Mouse (Mus musculus) lung, embryonic 14.5 days (tissue): ENCODE measurements at regions not wholly inside any gene's neighbourhood (a gene's known extent, or its start where the extent isn't known, plus 50 kb on each side); places are given as distances from the start of the nearest gene placed in this dataset.

Experiments used
- ATAC-seq: fragments of 200-750 bp; cut with Nextera tagmentation; 2 replicates; pipeline ENCODE4 v1.8.0; 2017; ENCODE audit warnings: mild to moderate bottlenecking, moderate TSS enrichment, moderate library complexity; ENCODE audit not compliant: insufficient read depth
- DNase-seq: peaks from one replicate; pipeline ENCODE4 v3.0.0-alpha.2; 2015
- H3K27ac ChIP-seq: fragments of 300-500 bp; sonication (generic); 2 replicates; pipeline ENCODE4 v1.5.1; 2014; ENCODE audit warnings: low read depth, mild to moderate bottlenecking, moderate library complexity
- H3K27me3 ChIP-seq: fragments of 300-500 bp; sonication (generic); 2 replicates; pipeline ENCODE4 v1.6.1; 2014; ENCODE audit warnings: low read length, control low read depth; ENCODE audit not compliant: insufficient read depth
- H3K36me3 ChIP-seq: fragments of 300-500 bp; sonication (generic); 2 replicates; pipeline ENCODE4 v1.6.1; 2014; ENCODE audit warnings: control low read depth; ENCODE audit not compliant: insufficient read depth
- H3K4me1 ChIP-seq: fragments of 300-500 bp; sonication (generic); 2 replicates; pipeline ENCODE4 v1.6.1; 2014; ENCODE audit warnings: antibody characterized with exemption, control low read depth; ENCODE audit not compliant: insufficient read depth
- H3K4me2 ChIP-seq: fragments of 300-500 bp; sonication (generic); 2 replicates; pipeline ENCODE4 v1.6.1; 2014; ENCODE audit warnings: mild to moderate bottlenecking
- H3K4me3 ChIP-seq: fragments of 300-500 bp; sonication (generic); 2 replicates; pipeline ENCODE4 v1.5.1; 2014; ENCODE audit warnings: low read depth, low read length
- H3K9ac ChIP-seq: fragments of 300-500 bp; sonication (generic); 2 replicates; pipeline ENCODE4 v1.6.1; 2014
- H3K9me3 ChIP-seq: fragments of 300-500 bp; sonication (generic); 2 replicates; pipeline ENCODE4 v1.6.1; 2016; ENCODE audit warnings: low read depth, low read length, control low read depth
- CTCF ChIP-seq: IDR thresholded peaks from 2 replicates; pipeline ENCODE4 v1.5.1; 2016; ENCODE audit warnings: antibody characterized with exemption, low read depth
- WGBS: fragments of 180-500 bp; shearing (Covaris S2); extraction: QIAGEN DNeasy Blood & Tissue Kit; methylation state at CpG from one replicate; pipeline ENCODE4 v1.1.7; 2014; 5-methylcytosine and 5-hydroxymethylcytosine counted together

DNA sequence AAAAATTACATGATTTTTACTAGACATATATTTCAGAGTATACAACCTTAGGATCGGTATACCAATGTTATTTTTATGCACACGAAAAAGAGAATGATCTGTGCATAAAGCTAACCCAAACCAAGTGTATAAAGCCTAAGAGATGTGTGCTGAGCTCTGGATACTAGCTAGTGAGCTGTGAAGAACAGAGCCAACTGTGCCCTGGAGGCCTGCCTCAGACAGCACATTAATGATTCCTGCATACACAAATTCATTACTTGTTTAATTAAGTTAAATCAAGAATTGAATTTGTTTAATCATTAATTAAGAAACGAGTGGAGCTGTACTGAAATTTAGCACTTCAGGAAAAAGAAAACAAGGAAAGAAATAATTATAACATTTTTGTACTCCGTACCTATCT, 139.0 kb upstream of the Prkcq start:
- WGBS: 78% methylated on average over 4 of the region's 4 CpGs
- no peak overlapping the region for H3K4me2 ChIP-seq
- no peak overlapping the region for H3K9ac ChIP-seq
- no peak overlapping the region for H3K27ac ChIP-seq
- H3K4me1 ChIP-seq: no peaks in the 10 kb centered on the region
- no peak for TF ChIP-seq CTCF
- no peaks in the 10 kb centered on the region for H3K9me3 ChIP-seq
- H3K36me3 ChIP-seq: no peaks in the 10 kb centered on the region
- H3K4me3 ChIP-seq: no peak overlapping the region
- no peaks in the 10 kb centered on the region for H3K27me3 ChIP-seq
- no peak for DNase-seq
- no peak for ATAC-seq

GRCm38 (mm10) chr2:11034178-11034577, 137.7 kb upstream of the Prkcq start:
- Histone ChIP-seq H3K27ac (no peak overlapping the region), H3K4me1 (no peaks in the 10 kb centered on the region), H3K4me3 (no peak overlapping the region), H3K9ac (no peak overlapping the region), H3K9me3 (no peaks in the 10 kb centered on the region), H3K36me3 (no peaks in the 10 kb centered on the region), H3K4me2 (no peak overlapping the region), H3K27me3 (no peaks in the 10 kb centered on the region)
- TF ChIP-seq CTCF: no peak
- DNase-seq: no peak
- no peak for ATAC-seq
- 70% methylated on average over 1 of the region's 1 CpGs for WGBS

DNA sequence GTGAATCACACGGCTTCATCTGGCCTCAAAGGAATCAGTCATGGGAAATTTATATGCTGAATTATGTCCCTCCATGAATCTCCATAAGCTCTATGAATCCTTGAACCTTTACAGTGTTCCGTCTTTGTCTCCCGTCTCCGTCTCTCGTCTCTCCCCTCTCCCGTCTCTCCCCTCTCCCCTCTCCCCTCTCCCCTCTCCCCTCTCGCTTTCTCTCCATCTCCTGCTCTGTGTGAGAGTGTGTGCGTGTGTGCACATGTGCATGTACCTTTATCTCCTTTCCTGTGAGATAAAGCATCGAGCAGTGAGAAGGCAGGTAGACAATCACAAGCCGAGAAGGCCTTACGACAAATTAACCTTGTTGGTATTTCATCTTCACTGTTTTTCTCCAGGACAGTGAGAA, 134.6 kb upstream of the Prkcq start:
- DNase-seq: no peak
- no peak for TF ChIP-seq CTCF
- 66% methylated on average over 11 of the region's 11 CpGs for WGBS
- no peaks in the 10 kb centered on the region for H3K27me3 ChIP-seq
- no peak overlapping the region for H3K4me3 ChIP-seq
- no peak overlapping the region for H3K9ac ChIP-seq
- no peak overlapping the region for H3K27ac ChIP-seq
- no peaks in the 10 kb centered on the region for H3K36me3 ChIP-seq
- no peaks in the 10 kb centered on the region for H3K4me1 ChIP-seq
- H3K4me2 ChIP-seq: no peak overlapping the region
- no peaks in the 10 kb centered on the region for H3K9me3 ChIP-seq
- ATAC-seq: no peak

DNA sequence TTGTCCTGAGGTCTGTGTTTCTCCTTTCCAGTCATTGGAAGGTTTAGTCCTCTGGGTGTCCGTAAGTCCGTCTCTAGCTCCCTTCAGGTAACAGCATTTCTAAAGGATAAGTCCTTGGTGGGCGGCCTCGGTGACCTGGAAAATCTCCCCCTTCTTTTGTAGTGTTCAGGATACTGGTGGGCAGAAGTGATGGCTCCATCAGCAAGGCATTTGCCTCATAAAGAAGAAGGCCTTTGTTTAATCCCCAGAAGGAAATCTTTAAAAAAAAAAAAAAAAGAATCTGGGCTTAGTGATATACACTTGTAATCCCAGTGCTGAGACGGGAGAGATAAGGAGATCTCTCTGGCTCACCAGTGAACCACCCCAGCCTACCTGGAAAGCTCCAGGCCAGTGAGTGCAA, 133.5 kb upstream of the Prkcq start:
- WGBS: 88% methylated on average over 5 of the region's 5 CpGs
- H3K4me1 ChIP-seq: no peaks in the 10 kb centered on the region
- ATAC-seq: no peak

DNA sequence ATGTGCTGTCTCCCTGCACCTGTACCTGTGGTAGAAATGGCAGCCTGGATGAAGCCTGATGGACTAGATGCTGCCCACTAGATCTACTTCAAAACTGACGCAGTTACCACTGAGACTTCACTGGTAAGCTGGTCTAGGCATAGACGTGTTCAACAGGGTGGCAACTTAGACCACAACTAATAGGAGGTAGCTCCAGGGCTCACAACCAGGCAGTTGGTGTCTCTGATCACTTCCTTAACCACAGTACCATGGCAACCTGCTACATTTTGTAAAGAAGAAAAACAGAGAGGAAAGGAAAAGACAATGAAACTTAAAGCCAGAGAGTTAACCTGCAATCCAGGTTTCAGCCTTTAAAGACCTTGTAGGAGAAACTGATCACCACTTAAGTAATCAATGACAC, 131.9 kb upstream of the Prkcq start:
- Histone ChIP-seq H3K9me3 (no peaks in the 10 kb centered on the region), H3K27ac (no peak overlapping the region), H3K4me3 (no peak overlapping the region), H3K4me1 (no peaks in the 10 kb centered on the region), H3K36me3 (no peaks in the 10 kb centered on the region), H3K27me3 (no peaks in the 10 kb centered on the region), H3K9ac (no peak overlapping the region), H3K4me2 (no peak overlapping the region)
- no peak for TF ChIP-seq CTCF
- ATAC-seq (no peak), DNase-seq (no peak)
- WGBS: 86% methylated on average over 2 of the region's 2 CpGs

More for the DNA sequence above, 133.5 kb upstream of the Prkcq start:
- no peak for DNase-seq
- H3K9me3 ChIP-seq: no peaks in the 10 kb centered on the region
- TF ChIP-seq CTCF: no peak
- H3K4me3 ChIP-seq: no peak overlapping the region
- no peaks in the 10 kb centered on the region for H3K27me3 ChIP-seq
- H3K9ac ChIP-seq: no peak overlapping the region
- no peak overlapping the region for H3K27ac ChIP-seq
- no peak overlapping the region for H3K4me2 ChIP-seq
- no peaks in the 10 kb centered on the region for H3K36me3 ChIP-seq

GRCm38 (mm10) chr2:11044727-11045274, 127.1 kb upstream of the Prkcq start:
- H3K4me3 ChIP-seq: no peak overlapping the region
- H3K36me3 ChIP-seq: no peaks in the 10 kb centered on the region
- no peak overlapping the region for H3K4me2 ChIP-seq
- ATAC-seq (no peak), DNase-seq (no peak)
- TF ChIP-seq CTCF: no peak
- H3K9me3 ChIP-seq: no peaks in the 10 kb centered on the region
- WGBS: 85% methylated on average over 3 of the region's 3 CpGs
- no peak overlapping the region for H3K9ac ChIP-seq
- no peaks in the 10 kb centered on the region for H3K27me3 ChIP-seq
- no peak overlapping the region for H3K27ac ChIP-seq
- no peaks in the 10 kb centered on the region for H3K4me1 ChIP-seq

DNA sequence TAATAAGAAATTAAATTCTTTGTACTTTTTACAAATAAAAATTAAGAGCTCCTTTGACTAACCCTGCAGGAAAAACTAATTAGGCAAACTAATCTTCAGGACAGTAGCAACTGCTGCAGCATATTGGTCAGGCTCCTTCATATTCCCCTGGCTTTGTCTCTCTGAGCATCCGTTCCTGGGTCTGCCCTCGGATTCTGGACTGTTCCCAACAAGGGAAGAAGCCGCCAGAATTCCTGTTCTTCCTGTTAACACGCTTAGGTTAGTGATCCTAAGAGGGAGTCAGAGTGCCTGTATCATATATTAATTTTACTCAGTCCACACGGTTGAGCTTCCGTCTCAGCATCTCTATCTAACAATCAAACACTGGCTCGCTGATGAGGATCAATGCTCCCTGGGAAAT, 120.3 kb upstream of the Prkcq start:
- no peaks in the 10 kb centered on the region for H3K9me3 ChIP-seq
- WGBS: 81% methylated on average over 7 of the region's 7 CpGs
- H3K9ac ChIP-seq: no peak overlapping the region
- H3K4me3 ChIP-seq: no peak overlapping the region
- H3K36me3 ChIP-seq: no peaks in the 10 kb centered on the region
- no peak overlapping the region for H3K4me2 ChIP-seq
- H3K27ac ChIP-seq: no peak overlapping the region
- H3K27me3 ChIP-seq: no peaks in the 10 kb centered on the region
- no peaks in the 10 kb centered on the region for H3K4me1 ChIP-seq
- no peak for DNase-seq
- TF ChIP-seq CTCF: no peak
- no peak for ATAC-seq

GRCm38 (mm10) chr2:11059731-11060425, 112.0 kb upstream of the Prkcq start:
- H3K27ac ChIP-seq: no peak overlapping the region
- H3K27me3 ChIP-seq: no peaks in the 10 kb centered on the region
- H3K9ac ChIP-seq: no peak overlapping the region
- ATAC-seq: peak; percentile 77; the same call in 1 of the 2 replicates
- peak; percentile 76 for TF ChIP-seq CTCF
- no peaks in the 10 kb centered on the region for H3K36me3 ChIP-seq
- H3K4me1 ChIP-seq: no peaks in the 10 kb centered on the region
- DNase-seq: peak; percentile 88
- 22% methylated on average over 9 of the region's 9 CpGs for WGBS
- H3K4me3 ChIP-seq: no peak overlapping the region
- H3K9me3 ChIP-seq: no peaks in the 10 kb centered on the region
- no peak overlapping the region for H3K4me2 ChIP-seq
